Mouse (Mus musculus) activated CD4-positive, CD25-positive, alpha-beta regulatory T cell, adult 9 weeks (primary cell): ENCODE results near the gene Olfr730. TPM values are rescaled to one million over a fixed set of nuclear protein-coding genes. Genes with fewer than 3 reads are reported as not detected.

Experiments
- polyA plus RNA-seq: library from polyadenylated mRNA; unstranded; fragments of 100-300 nt; shearing (Covaris generic); gene quantifications from one replicate; pipeline ENCODE4 v1.2.1, GENCODE M21; 2017

Gene Olfr730
- polyA plus RNA-seq = not detected

DNA sequence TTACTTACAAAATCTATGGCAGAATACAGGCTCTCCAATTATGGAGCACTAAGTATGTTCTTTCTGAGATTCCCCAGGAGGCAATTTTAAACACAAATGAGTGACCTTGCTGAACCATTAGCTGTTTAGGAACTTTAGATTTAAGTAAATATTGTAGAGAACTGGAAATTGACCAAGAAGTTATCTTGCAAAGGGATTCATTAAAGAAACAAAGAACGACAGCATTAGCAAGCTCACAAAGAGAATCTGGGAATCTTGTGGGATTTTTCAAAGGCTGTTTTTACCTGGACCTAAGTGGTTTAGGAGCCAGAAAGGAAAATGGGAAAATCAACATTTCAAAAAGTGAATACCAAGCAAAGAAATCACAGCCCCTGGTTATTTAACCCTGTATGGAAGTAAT, at the start of gene Olfr730:
Gene Olfr730, minus strand, starts transcription at position 101 of the 400 bp plus-strand sequence.

DNA sequence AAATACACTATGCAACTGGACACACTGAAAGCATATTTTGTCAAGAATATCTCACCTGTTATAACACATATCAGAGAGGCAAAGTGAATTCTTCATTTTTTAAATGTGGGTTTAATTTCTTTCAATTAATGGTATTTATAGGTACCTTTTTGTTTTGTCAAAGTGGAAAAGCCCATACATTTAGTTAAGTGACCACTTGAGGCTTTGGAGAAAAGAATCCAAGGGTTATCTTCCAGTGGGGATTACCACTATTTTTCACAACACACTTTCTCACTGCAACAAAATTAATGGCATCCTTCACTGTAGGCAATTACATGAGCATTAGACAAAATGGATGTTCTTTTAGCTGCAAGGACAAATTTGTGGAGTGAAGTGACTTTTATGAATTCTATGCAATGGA, 35.2 kb downstream of the Olfr730 start, which contains the start of gene Olfr729:
Gene Olfr729, minus strand, starts transcription at position 101 of the 400 bp plus-strand sequence.

DNA sequence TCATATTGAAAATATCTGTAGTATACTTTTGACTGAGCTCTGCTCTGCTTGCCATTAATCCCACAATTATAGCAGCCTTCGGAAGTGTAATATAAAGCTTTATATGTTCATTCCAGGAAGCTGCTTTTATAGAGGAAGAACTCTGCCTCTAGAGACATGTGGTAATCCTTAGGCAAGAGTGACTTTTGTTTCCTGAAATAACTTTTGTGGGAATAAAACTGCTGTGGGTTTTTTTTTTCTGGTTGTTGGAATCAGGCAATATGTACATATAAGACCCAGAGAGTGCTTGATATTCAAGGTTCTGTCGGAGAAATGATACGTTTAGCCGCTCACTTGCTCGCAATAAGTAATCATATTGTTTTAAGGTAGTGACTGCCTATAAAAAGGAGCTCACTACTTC, 45.4 kb downstream of the Olfr730 start, which contains the start of gene Olfr728:
Gene Olfr728, minus strand, starts transcription at position 101 of the 400 bp plus-strand sequence.

Other genes with a start within 250 kb of the Olfr730 start
- not detected for gene Olfr724, start 224.9 kb downstream of the Olfr730 start, polyA plus RNA-seq
- gene Olfr725, start 147.8 kb downstream of the Olfr730 start, polyA plus RNA-seq = not detected
- gene Olfr726, start 97.2 kb downstream of the Olfr730 start, polyA plus RNA-seq = not detected
- not detected for gene Olfr727, start 65.0 kb downstream of the Olfr730 start, polyA plus RNA-seq
- not detected for gene Olfr728, start 45.5 kb downstream of the Olfr730 start, polyA plus RNA-seq
- gene Olfr729, start 35.3 kb downstream of the Olfr730 start, polyA plus RNA-seq = not detected
- 0.05 TPM for gene Olfr731, start 53.7 kb upstream of the Olfr730 start, polyA plus RNA-seq
- gene Olfr732, start 96.0 kb upstream of the Olfr730 start, polyA plus RNA-seq = not detected
- gene Olfr733, start 113.3 kb upstream of the Olfr730 start, polyA plus RNA-seq = not detected
- not detected for gene Olfr734, start 138.6 kb upstream of the Olfr730 start, polyA plus RNA-seq
- not detected for gene Olfr735, start 160.7 kb upstream of the Olfr730 start, polyA plus RNA-seq
- gene Tlr11, start 169.7 kb upstream of the Olfr730 start, polyA plus RNA-seq = not detected
- not detected for gene Olfr736, start 193.0 kb upstream of the Olfr730 start, polyA plus RNA-seq
- gene Olfr738, start 219.4 kb upstream of the Olfr730 start, polyA plus RNA-seq = not detected
- gene Olfr739, start 230.4 kb upstream of the Olfr730 start, polyA plus RNA-seq = not detected